Mouse (Mus musculus) ovary, adult 18-20 months (tissue): ENCODE results near the gene Fcer2a.

Source experiments
- DNase-seq: peaks from one replicate; pipeline ENCODE4 v3.0.0; 2022; ENCODE audit warnings: low spot score, mixed read lengths

The Fcer2a gene

DNA sequence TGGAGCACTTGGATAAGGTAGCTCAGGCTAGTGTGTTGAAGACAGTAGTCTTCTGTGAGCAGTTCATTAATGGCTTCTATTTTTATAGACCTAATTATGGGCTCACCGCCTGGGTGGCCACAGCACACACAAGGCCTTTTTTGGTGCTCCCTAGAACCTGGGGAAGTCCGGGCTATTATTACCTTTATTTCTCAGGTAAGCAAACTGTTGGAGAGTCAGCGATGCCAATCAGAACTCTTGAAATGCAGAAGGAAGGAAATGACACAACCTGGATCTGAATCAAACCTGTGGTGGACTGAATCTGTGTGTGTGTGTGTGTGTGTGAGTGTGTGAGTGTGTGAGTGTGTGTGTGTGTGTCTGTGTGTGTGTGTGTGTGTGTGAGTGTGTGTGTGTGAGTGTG lies at the start of gene Fcer2a:
TSS of gene Fcer2a (minus strand) at position 55 of the 400 bp plus-strand sequence.
- no peak for DNase-seq

DNA sequence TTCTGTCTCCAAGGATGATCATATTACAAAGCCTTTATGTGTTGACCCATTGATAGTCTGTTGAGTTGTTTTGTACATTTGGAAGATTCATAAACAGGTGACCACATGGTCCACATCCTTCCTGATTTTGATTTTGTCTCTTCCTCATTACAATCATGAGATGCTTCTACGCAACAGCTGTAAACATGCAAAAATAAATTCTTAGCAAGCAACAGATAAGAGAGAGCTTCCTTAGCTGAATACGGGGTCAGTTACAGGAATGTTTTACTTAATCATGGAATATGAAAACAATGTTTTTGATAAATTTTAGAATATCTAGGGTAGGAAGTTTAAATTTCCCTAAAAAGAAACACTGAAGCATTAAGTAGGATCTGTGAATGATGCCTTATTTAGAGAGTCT lies 43.0 kb upstream of the Fcer2a start:
- DNase-seq, result no peak

DNA sequence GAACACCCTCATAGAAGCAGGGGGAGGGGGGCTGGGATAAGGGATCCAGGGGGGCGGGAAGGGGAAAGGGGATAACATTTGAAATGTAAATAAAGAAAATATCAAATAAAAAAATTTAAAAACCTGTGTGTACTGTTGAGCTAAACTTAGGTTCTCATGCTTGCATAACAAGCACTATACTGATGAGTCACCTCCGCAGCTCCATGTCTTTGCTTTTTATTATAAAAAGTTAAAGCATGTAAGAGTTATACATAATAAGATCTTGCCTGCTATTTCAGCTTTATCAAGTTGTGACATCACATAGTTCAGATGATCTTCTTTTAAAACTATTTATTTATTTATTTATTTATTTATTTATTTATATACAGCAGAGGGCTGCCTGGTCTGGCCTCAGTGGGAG lies 41.6 kb upstream of the Fcer2a start:
- no peak for DNase-seq

DNA sequence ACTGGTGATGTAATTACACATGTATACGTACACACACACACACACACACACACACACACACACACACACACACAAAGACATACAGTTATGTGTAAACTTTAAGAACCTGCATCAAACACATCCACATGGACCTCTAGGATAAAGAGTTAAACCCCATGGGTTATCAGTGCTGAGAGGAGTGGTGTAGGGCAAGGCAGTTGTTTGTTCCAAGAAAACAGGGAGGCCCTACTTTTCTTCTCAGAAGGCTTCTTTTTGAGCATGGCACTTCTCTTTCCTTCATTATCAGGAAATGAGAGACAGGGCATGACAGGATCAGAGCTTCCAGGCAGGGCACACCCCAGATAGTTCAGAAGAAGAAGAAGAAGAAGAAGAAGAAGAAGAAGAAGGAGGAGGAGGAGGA lies 40.1 kb upstream of the Fcer2a start:
- no peak for DNase-seq

DNA sequence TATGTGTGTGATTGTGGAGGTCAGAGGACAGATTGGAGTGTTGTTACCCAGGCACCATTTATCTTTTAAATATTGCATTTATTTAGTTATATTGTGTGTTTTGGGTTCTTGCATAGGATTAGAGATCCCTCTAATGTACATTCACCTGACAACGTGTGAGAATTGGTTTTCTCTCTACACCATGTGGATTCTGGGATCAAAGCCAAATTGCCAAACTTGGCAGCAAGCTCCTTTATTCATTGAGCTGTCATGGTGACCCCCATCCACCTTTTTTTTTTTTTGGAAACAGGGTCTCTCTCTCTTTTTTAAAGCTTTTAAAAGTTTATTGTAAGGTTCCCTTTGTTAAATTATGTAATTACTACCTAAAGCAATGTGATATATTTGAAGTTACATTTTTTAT lies 27.1 kb upstream of the Fcer2a start:
- no peak for DNase-seq

DNA sequence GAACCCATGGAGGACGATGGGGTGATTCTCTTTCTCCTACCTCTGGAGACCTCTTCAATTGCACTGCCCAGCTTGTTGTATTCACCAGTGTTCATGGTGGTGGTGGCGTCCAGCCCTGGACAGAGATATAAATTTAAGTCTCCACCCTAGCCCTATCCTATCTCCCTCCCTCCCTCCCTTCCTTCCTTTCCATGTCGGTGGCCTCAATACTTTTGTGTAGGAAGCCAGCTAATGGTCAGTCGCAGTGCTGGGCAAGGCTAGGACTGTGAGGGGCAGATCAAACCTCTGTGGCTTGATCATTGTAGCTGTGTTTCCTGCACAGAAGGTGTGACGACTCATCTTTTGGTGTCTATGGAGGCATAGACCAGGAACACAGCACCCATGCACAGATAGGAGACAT lies 26.6 kb upstream of the Fcer2a start, which contains the start of gene Clec4g:
TSS of gene Clec4g (minus strand) at position 101 of the 400 bp plus-strand sequence.
- no peak for DNase-seq

DNA sequence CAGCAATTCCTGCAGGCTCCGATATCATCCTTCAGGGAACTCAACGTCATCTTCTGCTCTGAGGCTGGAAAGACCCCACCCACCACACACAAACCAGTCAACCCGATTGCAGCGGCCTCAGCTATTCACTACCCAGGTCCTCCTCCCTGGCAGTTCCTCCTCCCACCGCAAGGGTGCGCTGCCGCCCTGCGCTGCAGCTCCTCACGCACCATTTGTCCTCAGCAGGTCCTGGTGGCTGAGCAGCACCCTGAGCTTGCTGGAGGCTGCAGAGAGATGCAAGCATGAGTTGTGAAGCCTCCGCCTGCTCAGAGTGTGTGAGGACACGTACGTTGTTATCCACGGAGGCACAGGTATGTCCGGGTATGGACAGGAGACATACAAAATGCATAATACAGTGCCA lies 24.6 kb upstream of the Fcer2a start:
- peak; percentile 12 for DNase-seq

DNA sequence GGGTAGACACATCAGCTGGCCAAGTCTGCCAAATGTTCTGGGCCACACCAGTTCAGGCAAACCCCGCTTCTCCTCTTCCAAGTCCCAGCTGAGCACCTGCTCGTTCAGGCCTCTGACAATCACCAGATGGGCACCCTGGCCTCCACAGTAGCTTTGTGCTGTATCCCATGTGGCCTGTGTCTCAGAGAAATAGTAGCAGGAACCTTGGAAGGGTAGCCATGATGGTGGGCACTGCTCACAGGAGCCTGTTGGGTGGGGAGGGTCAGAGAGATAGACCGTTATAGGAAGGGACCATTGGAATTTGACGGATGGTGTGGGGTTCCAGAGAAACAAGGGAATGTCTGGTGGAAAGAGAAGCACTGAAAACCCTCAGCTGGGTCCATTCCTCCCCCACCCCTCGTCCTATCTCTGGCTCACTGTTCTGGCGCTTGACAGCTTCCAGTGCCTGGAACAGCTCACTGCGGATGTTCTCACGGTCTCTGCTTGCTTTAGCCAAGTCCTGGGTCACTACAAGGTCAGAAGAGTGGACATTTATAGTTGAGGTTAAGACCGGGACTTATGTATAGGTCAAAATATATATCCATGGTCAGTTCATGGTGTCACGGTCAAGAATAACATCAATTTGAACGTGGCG lies 23.5 kb upstream of the Fcer2a start:
- DNase-seq, result no peak

DNA sequence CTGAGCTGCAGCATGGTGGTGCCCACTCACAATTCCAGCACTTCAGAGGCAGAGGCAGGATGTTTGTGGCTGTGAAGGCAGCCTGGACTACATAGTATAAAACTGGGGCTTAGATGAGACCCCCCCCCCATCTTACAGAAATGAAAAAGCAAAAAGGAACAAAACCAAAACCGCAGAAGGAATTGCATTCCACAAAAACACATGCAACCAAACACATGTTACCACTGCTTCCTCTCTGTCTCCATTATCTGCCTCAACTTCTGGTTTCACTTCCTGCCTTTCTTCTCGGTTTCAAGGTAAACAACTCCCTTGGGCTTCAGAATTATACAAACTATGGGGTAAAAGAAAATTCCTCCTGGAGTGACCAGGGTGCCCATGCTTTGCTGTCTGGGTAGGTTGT lies 17.7 kb upstream of the Fcer2a start:
- no peak for DNase-seq

DNA sequence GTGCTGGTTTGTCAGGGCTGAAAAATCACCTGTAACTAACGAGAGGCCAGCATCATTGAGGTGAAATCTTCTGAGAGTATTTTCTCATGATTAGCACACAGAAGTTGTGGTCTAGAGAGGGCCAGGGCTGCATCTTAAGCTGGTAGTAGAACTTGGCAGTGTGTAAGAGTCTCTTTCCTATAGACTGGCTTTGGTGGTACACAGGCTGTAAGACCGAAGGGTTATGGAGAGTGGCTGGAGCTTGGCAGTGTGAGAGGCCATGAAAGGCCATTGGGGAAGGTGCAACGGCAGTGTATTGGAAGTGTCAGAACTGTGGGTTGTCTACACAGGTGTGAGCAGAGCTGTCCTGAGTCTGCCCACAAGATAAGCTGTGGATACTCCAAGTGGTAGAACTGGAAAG lies 16.3 kb upstream of the Fcer2a start:
- DNase-seq, result no peak

DNA sequence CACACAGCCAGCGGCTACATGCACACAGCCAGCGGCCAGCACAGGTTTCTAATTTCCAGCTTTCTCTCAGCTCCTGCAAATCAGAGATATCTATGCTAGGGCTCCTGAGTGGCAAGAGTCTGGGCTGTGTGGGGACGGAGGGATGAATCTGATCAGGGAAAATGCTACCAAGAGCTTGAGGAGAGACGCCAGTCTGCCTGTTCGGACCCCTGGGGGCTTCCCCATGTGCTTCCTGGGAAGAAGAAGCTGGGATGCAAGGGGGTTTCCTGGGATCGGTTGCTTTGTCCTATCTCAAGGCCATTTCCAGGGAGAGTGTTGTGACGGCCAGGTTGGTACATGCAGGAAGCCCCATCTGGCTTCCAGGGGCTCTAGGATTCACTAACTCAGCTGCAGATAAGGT lies 13.6 kb upstream of the Fcer2a start:
- no peak for DNase-seq

DNA sequence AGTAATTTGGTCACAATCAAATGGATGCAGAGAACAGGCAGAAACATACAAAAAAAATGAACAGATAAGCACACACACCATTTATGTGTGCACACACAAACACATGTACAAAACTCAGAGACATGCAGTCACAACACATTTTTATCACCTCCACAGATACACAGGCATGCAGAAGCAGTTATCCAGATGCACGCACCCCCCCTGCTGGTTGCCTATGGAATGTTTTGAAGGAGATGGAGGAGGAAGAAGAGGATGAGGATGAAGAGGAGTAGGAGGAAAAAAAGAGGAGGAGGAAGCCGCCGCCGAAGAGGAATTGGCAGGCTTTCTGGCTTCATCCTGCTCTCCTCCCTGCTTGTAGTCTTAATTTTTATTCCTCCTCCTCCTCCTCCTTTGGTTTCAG lies 11.7 kb upstream of the Fcer2a start:
- DNase-seq, result no peak

DNA sequence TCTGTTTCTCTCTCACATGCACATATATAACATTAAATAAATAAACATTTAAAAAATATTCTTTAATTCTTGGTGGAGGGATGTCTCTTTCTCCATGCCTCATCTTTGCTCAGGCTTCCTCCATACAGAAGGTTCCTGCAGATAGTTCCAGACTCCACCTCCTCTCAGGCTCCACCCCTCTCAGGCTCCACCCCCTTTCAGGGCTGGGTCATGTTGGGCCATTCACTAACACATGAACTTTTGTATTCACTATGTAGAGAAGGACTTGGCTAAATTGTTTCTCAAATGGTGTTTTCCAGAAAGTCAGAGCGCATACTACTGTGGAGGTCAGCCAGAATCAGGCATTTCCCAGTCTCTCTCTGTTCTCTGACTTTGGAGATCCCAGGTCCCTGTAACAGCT lies 7.5 kb upstream of the Fcer2a start:
- DNase-seq, result no peak

DNA sequence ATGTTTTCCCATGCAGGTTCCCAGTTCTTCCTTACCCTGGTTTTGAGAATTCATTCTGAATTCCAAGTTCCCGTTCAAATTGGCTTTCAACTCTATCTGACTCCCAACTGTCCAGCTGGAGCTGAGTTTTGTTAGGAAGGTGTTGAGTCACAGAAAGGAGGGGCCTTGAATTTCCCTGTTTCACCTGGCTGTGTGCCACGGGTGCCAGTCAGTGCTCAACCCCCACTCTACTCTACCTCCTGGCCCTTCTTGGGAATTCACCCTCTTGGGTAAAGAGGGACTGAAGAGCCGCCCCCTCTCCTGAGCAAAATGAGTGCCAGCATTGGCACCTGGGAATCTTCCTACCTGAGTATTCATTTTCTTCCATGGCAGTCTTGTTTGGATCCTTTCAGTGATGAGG lies 3.2 kb downstream of the Fcer2a start:
- no peak for DNase-seq

DNA sequence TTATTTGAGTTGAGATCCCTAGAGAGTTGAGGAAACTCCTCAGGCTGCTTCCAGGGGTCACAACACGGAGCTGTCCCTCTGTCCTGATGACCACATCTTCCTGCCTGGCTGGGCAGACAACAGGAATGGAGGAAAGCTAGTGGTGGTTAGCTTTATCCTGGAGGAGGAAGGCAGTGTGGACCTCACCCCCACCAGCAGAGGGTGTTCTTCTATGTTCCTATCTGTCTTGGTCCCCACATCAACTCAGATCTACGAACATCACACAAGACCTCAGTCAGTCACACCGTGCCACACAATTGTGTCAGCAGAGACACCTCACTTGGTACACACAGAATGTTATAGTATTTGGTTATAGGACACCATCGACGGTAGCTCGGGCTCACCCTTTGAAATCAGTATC lies 6.4 kb downstream of the Fcer2a start:
- no peak for DNase-seq

DNA sequence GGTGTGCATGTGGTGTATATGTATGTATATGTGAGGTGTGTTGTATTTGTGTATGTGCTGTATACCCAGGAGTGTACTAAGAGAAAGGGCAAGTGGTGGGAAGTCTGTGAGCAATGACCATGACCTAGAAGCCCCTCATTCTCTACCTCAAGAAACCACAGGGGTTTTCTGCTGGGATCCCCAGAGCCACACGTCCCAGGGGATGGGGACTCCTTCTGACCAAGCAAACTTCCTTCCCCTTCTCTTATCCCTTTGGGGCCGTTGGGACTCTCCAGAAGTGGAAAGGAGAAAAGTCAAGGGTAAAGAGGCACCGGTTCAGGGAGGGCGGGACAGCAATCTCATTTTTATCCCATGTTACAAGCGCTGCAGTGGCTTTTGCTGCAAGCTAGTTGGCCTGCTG lies 8.6 kb downstream of the Fcer2a start:
- DNase-seq, result no peak

DNA sequence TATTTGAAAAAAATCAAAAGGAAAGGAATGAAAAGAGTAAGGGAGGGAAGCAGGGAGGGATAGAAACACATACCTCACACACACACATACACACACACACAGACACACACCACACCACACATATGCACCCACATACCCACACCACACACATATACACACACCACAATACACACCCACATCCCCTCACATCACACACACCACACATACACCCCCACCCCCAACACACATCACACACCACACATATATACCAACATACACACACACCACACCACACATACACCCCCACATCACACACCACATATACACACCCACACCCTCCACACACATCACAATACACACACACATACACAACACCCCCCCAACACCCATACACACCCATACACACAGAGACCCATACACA lies 9.4 kb downstream of the Fcer2a start:
- DNase-seq, result no peak

DNA sequence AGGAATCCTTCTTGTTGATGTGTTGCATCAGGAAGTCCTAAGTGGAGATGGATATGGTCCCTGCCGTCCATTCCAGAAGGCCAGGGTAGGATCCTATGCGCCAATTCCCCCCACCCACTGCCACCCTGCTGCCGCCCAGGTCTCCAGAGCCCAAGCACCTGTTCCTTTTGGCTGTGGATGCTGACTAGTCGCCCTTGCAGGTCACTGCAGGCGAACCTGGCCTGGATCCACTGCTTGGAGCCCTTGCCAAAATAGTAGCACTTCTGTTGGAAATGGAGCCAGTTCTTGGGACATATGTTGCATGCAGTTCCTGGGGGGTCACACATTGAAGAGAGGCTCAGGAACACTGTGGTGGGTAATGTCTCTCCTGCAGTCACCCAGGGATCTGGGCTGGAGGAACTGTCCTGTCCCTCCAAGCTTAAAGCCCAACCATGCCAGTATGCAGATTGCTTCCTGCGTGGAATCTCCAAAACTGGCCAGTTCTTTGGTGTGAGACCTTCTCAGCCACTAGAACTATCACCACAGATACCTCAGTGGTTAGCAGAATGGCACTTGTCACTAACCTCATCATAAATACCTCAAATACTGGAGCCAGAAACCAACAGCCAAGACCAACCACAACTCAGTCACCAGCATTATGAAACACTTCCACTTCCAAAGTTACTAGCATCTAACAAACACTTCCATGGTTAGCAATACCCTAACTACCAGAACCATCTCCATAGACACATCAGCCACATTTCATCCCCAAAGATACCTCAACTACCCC lies 10.4 kb downstream of the Fcer2a start:
- no peak for DNase-seq

DNA sequence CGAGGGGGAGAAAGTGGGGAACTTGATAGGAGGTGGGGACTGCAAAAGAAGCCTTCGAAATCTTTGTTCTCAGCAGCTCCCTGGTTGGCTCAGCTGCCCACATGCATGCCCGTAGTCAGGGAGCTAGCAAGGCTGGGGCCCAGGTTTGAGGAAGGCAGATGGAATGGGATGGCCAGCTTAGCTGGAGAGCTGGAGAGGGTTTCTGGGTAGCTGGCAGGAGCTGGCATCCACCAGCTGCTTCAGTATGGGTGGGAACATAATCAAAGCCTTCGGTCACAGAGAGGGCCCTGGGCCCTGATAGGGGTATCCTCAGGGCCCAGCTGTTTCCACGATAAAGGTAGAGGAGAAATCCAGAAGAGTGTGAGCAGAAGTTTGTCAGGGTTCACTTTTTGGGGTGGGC lies 11.5 kb downstream of the Fcer2a start:
- DNase-seq, result no peak

DNA sequence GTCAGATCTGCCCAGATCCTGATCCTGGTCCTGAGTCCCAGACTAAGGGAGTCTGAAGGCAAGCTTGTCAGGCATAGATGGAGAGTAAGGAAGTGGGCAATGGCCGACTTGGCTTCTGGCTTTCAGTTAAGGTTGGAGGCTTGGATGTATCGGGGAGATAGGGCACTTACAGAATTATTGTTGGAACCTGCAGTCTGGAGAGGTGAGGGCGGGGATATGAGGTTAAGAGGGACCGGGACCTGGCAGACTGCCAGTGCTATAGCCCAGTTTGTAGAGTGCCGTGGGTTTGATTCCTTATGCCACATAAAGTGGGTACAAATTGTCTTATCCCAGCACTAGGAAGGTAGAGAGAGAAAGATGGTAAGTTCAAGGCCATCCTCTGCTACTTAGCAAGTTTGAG lies 14.3 kb downstream of the Fcer2a start:
- no peak for DNase-seq

DNA sequence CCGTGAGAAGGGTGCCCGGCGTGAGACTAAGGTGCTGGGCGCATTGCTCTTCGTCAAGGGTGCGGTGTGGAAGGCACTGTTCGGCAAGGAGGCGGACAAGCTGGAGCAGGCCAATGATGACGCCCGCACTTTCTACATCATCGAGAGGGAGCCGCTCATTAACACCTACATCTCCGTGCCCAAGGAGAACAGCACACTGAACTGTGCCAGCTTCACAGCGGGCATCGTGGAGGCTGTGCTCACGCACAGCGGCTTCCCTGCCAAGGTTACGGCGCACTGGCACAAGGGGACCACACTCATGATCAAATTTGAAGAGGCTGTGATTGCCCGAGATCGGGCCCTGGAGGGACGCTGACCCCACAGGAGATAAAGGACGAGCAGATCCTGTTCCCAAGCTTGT lies 14.7 kb downstream of the Fcer2a start:
- no peak for DNase-seq

DNA sequence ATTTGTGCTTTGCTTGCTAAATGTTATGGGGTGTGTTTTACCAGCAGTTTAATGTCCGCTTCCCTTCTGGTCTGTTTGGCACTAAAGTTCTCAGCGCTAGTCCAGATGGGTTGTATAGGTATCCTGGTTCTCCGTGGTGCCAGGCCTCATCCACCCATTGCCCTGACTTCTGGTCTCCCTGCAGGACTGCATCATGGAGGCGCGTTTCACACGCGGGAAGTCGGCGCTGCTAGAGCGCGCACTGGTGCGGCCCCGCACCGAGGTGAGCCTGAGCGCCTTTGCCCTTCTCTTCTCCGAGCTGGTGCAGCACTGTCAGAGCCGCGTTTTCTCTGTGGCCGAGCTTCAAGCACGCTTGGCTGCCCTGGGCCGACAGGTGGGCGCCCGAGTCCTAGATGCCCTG lies 15.1 kb downstream of the Fcer2a start:
- no peak for DNase-seq

DNA sequence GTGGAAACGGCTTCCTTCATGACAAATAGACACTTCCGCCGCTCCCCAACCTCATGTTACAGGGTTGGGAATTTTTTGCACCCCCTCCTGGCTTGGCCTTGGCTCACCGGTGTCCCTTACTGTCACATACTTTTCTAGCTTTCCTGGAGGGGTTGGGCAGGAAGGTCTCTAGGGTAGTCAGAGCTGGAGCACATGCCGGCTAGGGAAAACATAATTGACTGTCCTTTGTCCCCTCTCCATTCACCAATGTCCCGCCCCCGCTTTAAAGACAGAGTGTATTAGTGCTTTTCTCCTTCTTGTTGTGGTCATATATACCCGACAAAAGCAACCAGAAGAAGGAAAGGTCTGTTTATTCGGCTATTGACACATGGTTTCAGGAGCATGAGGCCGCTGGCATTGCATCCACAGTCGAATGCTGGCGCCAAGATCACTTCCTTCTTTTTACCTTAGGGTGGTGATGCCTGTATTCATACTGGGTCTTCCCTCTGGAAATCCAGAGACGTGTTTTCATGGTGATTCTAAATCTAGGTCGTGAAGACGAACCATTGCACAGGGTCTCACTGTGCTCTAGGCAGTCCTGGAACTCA lies 16.9 kb downstream of the Fcer2a start:
- no peak for DNase-seq
